Mouse (Mus musculus): Measurements from ENCODE around the gene Arpc1a.
A peak's percentile ranks its signal among the peaks of the same experiment; 100 is the strongest.

Arpc1a gene

GRCm38 (mm10) chr5:145139571-145140519 lies 56.2 kb downstream of the Arpc1a start, which contains the start of the genes Pdap1 and Bud31:
Pdap1 (minus strand) TSS chr5:145140238.
Bud31 (plus strand) TSS chr5:145140362.
- peak; percentile 92 to 98 for DNase-seq (ENCODE audit: low spot score in 2 of 2)

GRCm38 (mm10) chr5:145140611-145141010 lies 57.0 kb downstream of the Arpc1a start:
- DNase-seq (ENCODE audit: low spot score in 2 of 2), result no peak

DNA sequence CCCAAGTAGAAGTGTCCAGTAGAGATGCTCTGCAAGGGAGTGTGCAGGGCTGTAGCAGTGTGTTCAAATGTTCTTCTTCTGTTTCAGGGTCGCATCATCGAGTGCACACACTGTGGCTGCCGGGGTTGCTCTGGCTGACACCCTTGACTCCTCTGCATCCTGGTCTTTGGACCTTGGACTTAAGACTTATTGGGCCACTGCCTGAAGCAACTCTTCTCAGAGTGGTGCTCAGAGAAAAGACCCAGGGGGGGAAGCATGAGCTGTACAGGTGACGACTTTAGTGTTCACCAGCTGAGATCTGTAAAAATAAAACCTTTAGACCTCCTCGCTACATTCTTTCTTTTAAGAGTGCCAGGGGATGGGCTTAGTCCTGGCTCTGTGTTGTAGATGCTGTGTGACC lies 64.1 kb downstream of the Arpc1a start:
- DNase-seq (ENCODE audit: low spot score in 2 of 2), result no peak

DNA sequence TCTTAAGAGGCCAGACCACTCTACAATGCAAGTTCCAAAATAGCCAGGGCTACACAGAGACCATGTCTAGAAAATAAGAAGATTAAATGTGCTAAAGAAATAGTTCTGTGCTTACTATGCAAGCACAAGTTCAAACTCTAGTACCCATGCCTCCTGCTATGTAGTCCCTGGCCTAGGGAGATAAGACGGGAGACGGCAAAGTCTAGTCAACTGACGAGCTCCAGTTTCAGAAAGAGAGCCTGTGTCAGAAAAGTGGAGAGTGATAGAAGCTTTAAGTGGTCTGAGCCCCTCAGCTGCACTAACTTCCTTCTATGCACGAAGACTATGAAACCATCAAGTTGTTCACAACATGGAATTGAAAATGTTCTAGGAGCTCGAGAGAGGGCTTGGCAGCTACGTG lies 65.7 kb downstream of the Arpc1a start:
- DNase-seq (ENCODE audit: low spot score in 2 of 2), result no peak

DNA sequence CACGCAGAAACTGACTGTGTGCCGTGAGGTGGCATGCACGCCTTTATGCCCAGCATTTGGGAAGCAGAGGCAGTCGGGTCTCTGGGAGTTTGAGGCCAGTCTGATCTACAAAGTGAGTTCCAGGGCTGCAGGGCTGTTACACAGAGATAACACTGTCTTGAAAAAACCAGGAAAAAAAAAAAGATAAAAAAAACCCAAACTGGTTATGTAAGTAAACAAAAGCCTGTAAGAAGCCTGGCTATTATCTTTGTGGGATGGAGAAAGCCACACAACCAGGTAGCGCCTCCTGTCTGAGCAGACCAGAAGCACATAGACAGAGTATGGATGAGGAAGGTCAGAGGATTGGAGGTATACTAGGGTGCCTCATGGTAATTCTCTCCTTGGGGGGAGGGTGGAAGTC lies 69.1 kb downstream of the Arpc1a start:
- DNase-seq (ENCODE audit: low spot score in 2 of 2), result no peak

Measured in urinary bladder, adult 18-20 months (tissue).